Mouse (Mus musculus) intestine, embryonic 15.5 days (tissue): ENCODE data around the gene Naa38. TPM values are rescaled to one million over a fixed set of nuclear protein-coding genes. Genes with fewer than 3 reads are reported as not detected.

Experiments used
- ATAC-seq: fragments of 200-750 bp; cut with Nextera tagmentation; 2 replicates; pipeline ENCODE4 v1.8.0; 2017; ENCODE audit warnings: moderate TSS enrichment, moderate library complexity
- H3K27ac ChIP-seq: fragments of 300-500 bp; sonication (generic); 2 replicates; pipeline ENCODE4 v1.5.1; 2015; ENCODE audit warnings: mild to moderate bottlenecking, inconsistent platforms
- H3K27me3 ChIP-seq: fragments of 300-500 bp; sonication (generic); replicated peaks from 2 replicates; pipeline ENCODE4 v1.6.1; 2015; ENCODE audit warnings: inconsistent platforms
- H3K36me3 ChIP-seq: fragments of 300-500 bp; sonication (generic); 2 replicates; pipeline ENCODE4 v1.6.1; 2015; ENCODE audit warnings: inconsistent platforms
- H3K4me1 ChIP-seq: fragments of 300-500 bp; sonication (generic); replicated peaks from 2 replicates; pipeline ENCODE4 v1.6.1; 2015; ENCODE audit warnings: inconsistent platforms
- H3K4me2 ChIP-seq: fragments of 300-500 bp; sonication (generic); replicated peaks from 2 replicates; pipeline ENCODE4 v1.6.1; 2015; ENCODE audit warnings: mild to moderate bottlenecking, inconsistent platforms
- H3K4me3 ChIP-seq: fragments of 300-500 bp; sonication (generic); replicated peaks from 2 replicates; pipeline ENCODE4 v1.5.1; 2015; ENCODE audit warnings: inconsistent platforms
- H3K9ac ChIP-seq: fragments of 300-500 bp; sonication (generic); 2 replicates; pipeline ENCODE4 v1.6.1; 2015; ENCODE audit warnings: inconsistent platforms
- H3K9me3 ChIP-seq: fragments of 300-500 bp; sonication (generic); 2 replicates; pipeline ENCODE4 v1.6.1; 2016; ENCODE audit warnings: inconsistent platforms
- WGBS: fragments of 180-500 bp; shearing (Covaris S2); methylation state at CpG from one replicate; pipeline ENCODE4 v1.1.7; 2015; 5-methylcytosine and 5-hydroxymethylcytosine counted together
- polyA plus RNA-seq: library from polyadenylated mRNA; unstranded; fragments of >200 nt; fragmentation: Nextera tagmentation; extraction: Ambion mirVana; gene quantifications from 2 replicates; pipeline ENCODE4 v1.2.1, GENCODE M21; 2015

The Naa38 gene
- polyA plus RNA-seq, 1 experiment from 2014 or later: 154 TPM

GRCm38 (mm10) chr11:69419443-69419812 is 24.1 kb downstream of the Naa38 start:
- peaks cover 14% of the 10 kb centered on the region; the same call in 1 of the 2 replicates for H3K27me3 ChIP-seq
- peaks cover 42% of the 10 kb centered on the region for H3K4me1 ChIP-seq
- whole genome bisulfite sequencing: under 1% methylated on average over 19 of the region's 19 CpGs
- peak overlapping the region; percentile 97 for H3K4me2 ChIP-seq
- H3K9ac ChIP-seq: peak overlapping the region; percentile 52
- peak overlapping the region; percentile 53 for H3K4me3 ChIP-seq
- ATAC-seq: no peak
- no peaks in the 10 kb centered on the region for H3K36me3 ChIP-seq
- no peaks in the 10 kb centered on the region for H3K9me3 ChIP-seq
- H3K27ac ChIP-seq: peak overlapping the region; percentile 98

- Histone ChIP-seq H3K27me3 (peaks cover 14% of the 10 kb centered on the region; the same call in 1 of the 2 replicates), H3K4me2 (peak overlapping the region; percentile 97), H3K36me3 (no peaks in the 10 kb centered on the region), H3K4me1 (peaks cover 36% of the 10 kb centered on the region), H3K9me3 (no peaks in the 10 kb centered on the region), H3K4me3 (peak overlapping the region; percentile 53), H3K9ac (peak overlapping the region; percentile 52), H3K27ac (peak overlapping the region; percentile 98)
- ATAC-seq: no peak
- WGBS: 1% methylated on average over 31 of the region's 31 CpGs
Observed at GRCm38 (mm10) chr11:69419813-69420553, 24.7 kb downstream of the Naa38 start.

- peak overlapping the region; percentile 53 for H3K4me3 ChIP-seq
- peaks cover 14% of the 10 kb centered on the region; the same call in 1 of the 2 replicates for H3K27me3 ChIP-seq
- ATAC-seq: no peak
- no peaks in the 10 kb centered on the region for H3K36me3 ChIP-seq
- peak overlapping the region; percentile 24 for H3K9ac ChIP-seq
- H3K4me1 ChIP-seq: peaks cover 32% of the 10 kb centered on the region
- 16% methylated on average over 10 of the region's 10 CpGs for WGBS
- H3K27ac ChIP-seq: no peak overlapping the region
- H3K4me2 ChIP-seq: peak overlapping the region; percentile 97
- no peaks in the 10 kb centered on the region for H3K9me3 ChIP-seq
Observed at GRCm38 (mm10) chr11:69420554-69421000, 25.3 kb downstream of the Naa38 start.

- no peaks in the 10 kb centered on the region for H3K9me3 ChIP-seq
- H3K4me1 ChIP-seq: peaks cover 32% of the 10 kb centered on the region
- no peaks in the 10 kb centered on the region for H3K36me3 ChIP-seq
- H3K4me2 ChIP-seq: no peak overlapping the region
- no peak for ATAC-seq
- no peak overlapping the region for H3K4me3 ChIP-seq
- peaks cover 14% of the 10 kb centered on the region; the same call in 1 of the 2 replicates for H3K27me3 ChIP-seq
- H3K27ac ChIP-seq: no peak overlapping the region
- H3K9ac ChIP-seq: no peak overlapping the region
- WGBS: 25% methylated on average over 25 of the region's 25 CpGs
Observed at GRCm38 (mm10) chr11:69421131-69421977, 26.1 kb downstream of the Naa38 start.

GRCm38 (mm10) chr11:69422842-69423241 is 27.6 kb downstream of the Naa38 start:
- no peaks in the 10 kb centered on the region for H3K9me3 ChIP-seq
- H3K4me3 ChIP-seq: no peak overlapping the region
- ATAC-seq: no peak
- H3K27ac ChIP-seq: no peak overlapping the region
- H3K27me3 ChIP-seq: peaks cover 14% of the 10 kb centered on the region; the same call in 1 of the 2 replicates
- H3K4me1 ChIP-seq: peaks cover 24% of the 10 kb centered on the region
- H3K4me2 ChIP-seq: no peak overlapping the region
- WGBS: 89% methylated on average over 10 of the region's 10 CpGs
- no peaks in the 10 kb centered on the region for H3K36me3 ChIP-seq
- H3K9ac ChIP-seq: no peak overlapping the region

GRCm38 (mm10) chr11:69423885-69424284 is 28.6 kb downstream of the Naa38 start:
- Histone ChIP-seq H3K27ac (0 out of 2 replicates have a peak overlapping the region, but pooled peaks have one; percentile 32), H3K4me2 (peak overlapping the region; percentile 22; the same call in 1 of the 2 replicates), H3K4me1 (peaks cover 26% of the 10 kb centered on the region), H3K27me3 (peaks cover 14% of the 10 kb centered on the region; the same call in 1 of the 2 replicates), H3K9me3 (no peaks in the 10 kb centered on the region), H3K36me3 (no peaks in the 10 kb centered on the region), H3K4me3 (no peak overlapping the region), H3K9ac (no peak overlapping the region)
- ATAC-seq: peak; percentile 34
- 51% methylated on average over 6 of the region's 6 CpGs for WGBS

GRCm38 (mm10) chr11:69426246-69426645 is 31.0 kb downstream of the Naa38 start:
- Histone ChIP-seq H3K4me1 (peaks cover 12% of the 10 kb centered on the region), H3K9me3 (no peaks in the 10 kb centered on the region), H3K9ac (no peak overlapping the region), H3K4me2 (no peak overlapping the region), H3K4me3 (no peak overlapping the region), H3K27ac (no peak overlapping the region), H3K27me3 (peaks cover 10% of the 10 kb centered on the region; the same call in 1 of the 2 replicates), H3K36me3 (no peaks in the 10 kb centered on the region)
- no peak for ATAC-seq
- WGBS: 85% methylated on average over 2 of the region's 2 CpGs

- ATAC-seq: peak; percentile 32
- Histone ChIP-seq H3K4me2 (no peak overlapping the region), H3K27ac (no peak overlapping the region), H3K4me1 (peaks cover 12% of the 10 kb centered on the region), H3K36me3 (no peaks in the 10 kb centered on the region), H3K9me3 (no peaks in the 10 kb centered on the region), H3K27me3 (no peaks in the 10 kb centered on the region), H3K4me3 (no peak overlapping the region), H3K9ac (no peak overlapping the region)
- 14% methylated on average over 4 of the region's 4 CpGs for WGBS
Observed at GRCm38 (mm10) chr11:69428751-69429150, 33.5 kb downstream of the Naa38 start.

GRCm38 (mm10) chr11:69429313-69429712 is 34.0 kb downstream of the Naa38 start:
- H3K36me3 ChIP-seq: no peaks in the 10 kb centered on the region
- WGBS: 37% methylated on average over 2 of the region's 2 CpGs
- no peak overlapping the region for H3K4me3 ChIP-seq
- ATAC-seq: no peak
- H3K9me3 ChIP-seq: no peaks in the 10 kb centered on the region
- no peak overlapping the region for H3K27ac ChIP-seq
- H3K4me2 ChIP-seq: no peak overlapping the region
- no peak overlapping the region for H3K9ac ChIP-seq
- H3K27me3 ChIP-seq: no peaks in the 10 kb centered on the region
- H3K4me1 ChIP-seq: peaks cover 12% of the 10 kb centered on the region

- H3K9ac ChIP-seq: no peak overlapping the region
- H3K9me3 ChIP-seq: no peaks in the 10 kb centered on the region
- H3K27ac ChIP-seq: no peak overlapping the region
- ATAC-seq: no peak
- H3K4me3 ChIP-seq: no peak overlapping the region
- H3K27me3 ChIP-seq: no peaks in the 10 kb centered on the region
- 90% methylated on average over 15 of the region's 15 CpGs for WGBS
- H3K36me3 ChIP-seq: no peaks in the 10 kb centered on the region
- H3K4me1 ChIP-seq: peaks cover 12% of the 10 kb centered on the region
- no peak overlapping the region for H3K4me2 ChIP-seq
Observed at GRCm38 (mm10) chr11:69430631-69431030, 35.3 kb downstream of the Naa38 start.

GRCm38 (mm10) chr11:69431829-69432639 is 36.7 kb downstream of the Naa38 start:
- H3K9me3 ChIP-seq: no peaks in the 10 kb centered on the region
- H3K9ac ChIP-seq: no peak overlapping the region
- no peak overlapping the region for H3K27ac ChIP-seq
- no peak overlapping the region for H3K4me2 ChIP-seq
- ATAC-seq: peak; percentile 79
- no peaks in the 10 kb centered on the region for H3K36me3 ChIP-seq
- peaks cover 12% of the 10 kb centered on the region for H3K4me1 ChIP-seq
- H3K4me3 ChIP-seq: no peak overlapping the region
- 32% methylated on average over 11 of the region's 11 CpGs for WGBS
- H3K27me3 ChIP-seq: no peaks in the 10 kb centered on the region

- Histone ChIP-seq H3K36me3 (no peaks in the 10 kb centered on the region), H3K9me3 (no peaks in the 10 kb centered on the region), H3K4me1 (peaks cover 12% of the 10 kb centered on the region), H3K27ac (no peak overlapping the region), H3K4me2 (no peak overlapping the region), H3K9ac (no peak overlapping the region), H3K4me3 (no peak overlapping the region), H3K27me3 (no peaks in the 10 kb centered on the region)
- ATAC-seq: no peak
- WGBS: 67% methylated on average over 11 of the region's 11 CpGs
Observed at GRCm38 (mm10) chr11:69432640-69432982, 37.3 kb downstream of the Naa38 start.
